Mouse (Mus musculus) v-Abl transformed pro-B cells (cell line): ENCODE data around the gene Lmo7.

ENCODE experiments used
- in situ Hi-C, 2 experiments: fragments of 400-800 bp; cut with MboI; formaldehyde crosslinking; loops; one replicate each; pipeline ENCODE4 v1.15.1; 2025; ENCODE audit not compliant: unreplicated experiment in 2 of 2

Gene Lmo7

GRCm38 (mm10) chr14:101915867-101916266 is 186.1 kb downstream of the Lmo7 start:
- in situ Hi-C loops: no loop called here

GRCm38 (mm10) chr14:101918471-101918870 is 188.7 kb downstream of the Lmo7 start:
- in situ Hi-C loops: no loop called here

- in situ Hi-C loops: loop anchor here in 1 of 2 experiments (25.0 kb wide), 1 partner anchor 1610 kb away; no protein-coding TSS in a partner anchor
These were observed 198.0 kb downstream of the Lmo7 start for GRCm38 (mm10) chr14:101927646-101928244.

- in situ Hi-C loops: loop anchor here in 1 of 2 experiments (10.0 to 25.0 kb wide), 2 partner anchors 406 to 1606 kb away; no protein-coding TSS in a partner anchor
These were observed 201.1 kb downstream of the Lmo7 start for GRCm38 (mm10) chr14:101930576-101931447.

GRCm38 (mm10) chr14:101931448-101931750 is 201.6 kb downstream of the Lmo7 start:
- in situ Hi-C loops: loop anchor here in 1 of 2 experiments (10.0 to 25.0 kb wide), 2 partner anchors 407 to 1606 kb away; no protein-coding TSS in a partner anchor

- in situ Hi-C loops: loop anchor here in 1 of 2 experiments (10.0 to 25.0 kb wide), 2 partner anchors 409 to 1604 kb away; no protein-coding TSS in a partner anchor
These were observed 203.8 kb downstream of the Lmo7 start for GRCm38 (mm10) chr14:101933551-101933950.

GRCm38 (mm10) chr14:101942971-101943370 is 213.2 kb downstream of the Lmo7 start:
- in situ Hi-C loops: loop anchor here (10.0 to 25.0 kb wide), 3 partner anchors 428 to 1594 kb away; no protein-coding TSS in a partner anchor

GRCm38 (mm10) chr14:101946711-101947516 is 217.2 kb downstream of the Lmo7 start:
- in situ Hi-C loops: loop anchor here (5.0 to 25.0 kb wide), 9 partner anchors 165 to 1590 kb away; no protein-coding TSS in a partner anchor

- in situ Hi-C loops: loop anchor here (5.0 to 25.0 kb wide), 9 partner anchors 167 to 1588 kb away; no protein-coding TSS in a partner anchor
These were observed 219.4 kb downstream of the Lmo7 start for GRCm38 (mm10) chr14:101949114-101949513.

- in situ Hi-C loops: no loop called here
These were observed 221.3 kb downstream of the Lmo7 start for GRCm38 (mm10) chr14:101951107-101951506.

- in situ Hi-C loops: no loop called here
These were observed 224.2 kb downstream of the Lmo7 start for GRCm38 (mm10) chr14:101953793-101954468.

GRCm38 (mm10) chr14:101964381-101964780 is 234.6 kb downstream of the Lmo7 start:
- in situ Hi-C loops: no loop called here

- in situ Hi-C loops: no loop called here
These were observed 235.2 kb downstream of the Lmo7 start for GRCm38 (mm10) chr14:101964956-101965355.

GRCm38 (mm10) chr14:101972764-101973163 is 243.0 kb downstream of the Lmo7 start:
- in situ Hi-C loops: no loop called here

- in situ Hi-C loops: no loop called here
These were observed 243.4 kb downstream of the Lmo7 start for GRCm38 (mm10) chr14:101973171-101973570.

GRCm38 (mm10) chr14:101976021-101976685 is 246.4 kb downstream of the Lmo7 start:
- in situ Hi-C loops: no loop called here
